9 mouse cellular contexts compared by ENCODE assay signal in the genomic region with DNA sequence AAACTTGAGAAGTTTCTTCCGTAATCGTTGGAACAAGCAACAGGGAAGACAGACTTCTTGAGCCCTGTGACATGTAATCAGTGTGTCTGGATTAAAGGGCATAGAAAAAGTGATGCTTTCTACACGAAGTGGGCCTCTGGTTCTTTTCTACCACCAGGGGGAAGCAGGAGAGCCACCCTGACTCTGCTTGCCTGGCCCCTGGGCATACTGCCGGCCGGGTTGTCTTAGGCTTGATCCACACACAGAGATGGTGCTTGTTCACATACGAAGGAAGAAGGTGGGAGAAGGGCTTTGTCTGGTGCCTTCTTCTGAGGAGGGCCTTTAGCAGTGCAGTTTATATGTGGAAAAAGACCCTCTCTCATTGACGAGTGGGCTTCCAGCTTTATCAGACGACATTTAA. TPM values are rescaled to one million over a fixed set of nuclear protein-coding genes. Genes with fewer than 3 reads are reported as not detected.
DNase-seq lines count a peak whose midpoint lies in the region; ATAC-seq lines count a peak whose summit lies in the region.
"Had no signal": no experiment of that assay in that cellular context is flagged by ENCODE, and none has a peak within 500 bp of the region (broad histone marks: within the 10 kb centered on the region; RNA-seq: fewer than 3 reads in every experiment).

No protein-coding gene starts in this region.

- ATAC-seq in limb, embryonic 11.5 days (ENCODE audit: insufficient number of reproducible peaks, low FRiP score, low TSS enrichment, low read depth), result no peak
- ATAC-seq in embryonic facial prominence, embryonic 14.5 days (ENCODE audit: low read depth), result peak; percentile 73
- ATAC-seq in midbrain, embryonic 14.5 days (ENCODE audit: low FRiP score, low TSS enrichment), result no peak

- DNase-seq in adrenal gland, postnatal 14 days, result peak; percentile 53
- no peak for DNase-seq in adrenal gland, adult 2 months
- peak; percentile 52 for DNase-seq in limb, embryonic 11.5 days (ENCODE audit: low spot score)
- no peak for DNase-seq in limb, embryonic 10.5 days (ENCODE audit: low spot score)
- DNase-seq in embryonic facial prominence, embryonic 14.5 days (ENCODE audit: low spot score), result peak; percentile 65
- peak; percentile 61 for DNase-seq in midbrain, embryonic 14.5 days
- no peak for DNase-seq in right cerebral cortex, postnatal 4 days
- DNase-seq in testis, postnatal 14 days (ENCODE audit: low spot score), result no peak
- DNase-seq: liver, embryonic 13.5 days had no signal

- peaks cover 22% of the 10 kb centered on the region for H3K4me1 ChIP-seq in limb, embryonic 11.5 days (ENCODE audit: control insufficient read depth, insufficient read depth, low read length)
- peaks cover 68% of the 10 kb centered on the region for H3K4me1 ChIP-seq in limb, embryonic 10.5 days
- H3K4me1 ChIP-seq in embryonic facial prominence, embryonic 14.5 days (ENCODE audit: control insufficient read depth, insufficient read depth, low read length), result peaks cover 48% of the 10 kb centered on the region
- peaks cover 38% of the 10 kb centered on the region for H3K4me1 ChIP-seq in midbrain, embryonic 14.5 days (ENCODE audit: control insufficient read depth, insufficient read depth, low read length)

- H3K4me2 ChIP-seq in limb, embryonic 11.5 days (ENCODE audit: low read depth, severe bottlenecking), result no peak overlapping the region
- no peak overlapping the region for H3K4me2 ChIP-seq in embryonic facial prominence, embryonic 14.5 days (ENCODE audit: low read depth, low read length)
- H3K4me2 ChIP-seq in midbrain, embryonic 14.5 days (ENCODE audit: low read length), result no peak overlapping the region
- H3K4me2 ChIP-seq: liver, embryonic 13.5 days had no signal

- WGBS in limb, embryonic 11.5 days, result 47% methylated on average over 8 of the region's 8 CpGs
- WGBS in limb, embryonic 10.5 days, result 53% methylated on average over 8 of the region's 8 CpGs
- WGBS in embryonic facial prominence, embryonic 14.5 days, result 29% methylated on average over 8 of the region's 8 CpGs
- 46% methylated on average over 8 of the region's 8 CpGs for WGBS in midbrain, embryonic 14.5 days

- H3K27ac ChIP-seq in limb, embryonic 11.5 days (replicated peaks; ENCODE audit: low read depth, low read length), result no peak overlapping the region
- H3K27ac ChIP-seq in limb, embryonic 10.5 days, result no peak overlapping the region
- H3K27ac ChIP-seq in embryonic facial prominence, embryonic 14.5 days (replicated peaks; ENCODE audit: low read depth, low read length), result no peak overlapping the region
- no peak overlapping the region for H3K27ac ChIP-seq in midbrain, embryonic 14.5 days (replicated peaks; ENCODE audit: low read depth, low read length)
- H3K27ac ChIP-seq: liver, embryonic 13.5 days had no signal

- no peak overlapping the region for H3K4me3 ChIP-seq in limb, embryonic 11.5 days (ENCODE audit: low read depth, low read length)
- H3K4me3 ChIP-seq in limb, embryonic 10.5 days, result no peak overlapping the region
- no peak overlapping the region for H3K4me3 ChIP-seq in embryonic facial prominence, embryonic 14.5 days (ENCODE audit: low read depth, low read length)
- no peak overlapping the region for H3K4me3 ChIP-seq in midbrain, embryonic 14.5 days (replicated peaks; ENCODE audit: low read depth, low read length)
- H3K4me3 ChIP-seq: liver, embryonic 13.5 days had no signal

- no peaks in the 10 kb centered on the region for H3K36me3 ChIP-seq in limb, embryonic 11.5 days (ENCODE audit: control insufficient read depth, insufficient read depth, low read length)
- H3K36me3 ChIP-seq in limb, embryonic 10.5 days, result no peaks in the 10 kb centered on the region
- no peaks in the 10 kb centered on the region for H3K36me3 ChIP-seq in embryonic facial prominence, embryonic 14.5 days (ENCODE audit: control insufficient read depth, insufficient read depth, low read length)
- no peaks in the 10 kb centered on the region for H3K36me3 ChIP-seq in midbrain, embryonic 14.5 days (ENCODE audit: control insufficient read depth, insufficient read depth, low read length)
- H3K36me3 ChIP-seq: liver, embryonic 13.5 days had no signal

- H3K27me3 ChIP-seq in limb, embryonic 11.5 days (ENCODE audit: control insufficient read depth, insufficient read depth, low read length), result no peaks in the 10 kb centered on the region
- no peaks in the 10 kb centered on the region for H3K27me3 ChIP-seq in limb, embryonic 10.5 days (ENCODE audit: low read depth, poor library complexity, severe bottlenecking)
- H3K27me3 ChIP-seq in embryonic facial prominence, embryonic 14.5 days (replicated peaks; ENCODE audit: control insufficient read depth, insufficient read depth, low read length), result peaks cover 4% of the 10 kb centered on the region
- H3K27me3 ChIP-seq in midbrain, embryonic 14.5 days (ENCODE audit: control insufficient read depth, insufficient read depth, low read length), result no peaks in the 10 kb centered on the region
- H3K27me3 ChIP-seq: liver, embryonic 13.5 days had no signal

- H3K9ac ChIP-seq in limb, embryonic 11.5 days (ENCODE audit: low read length), result no peak overlapping the region
- no peak overlapping the region for H3K9ac ChIP-seq in embryonic facial prominence, embryonic 14.5 days (ENCODE audit: low read depth, low read length)
- H3K9ac ChIP-seq in midbrain, embryonic 14.5 days (replicated peaks; ENCODE audit: low read length), result no peak overlapping the region
- H3K9ac ChIP-seq: liver, embryonic 13.5 days had no signal

- H3K9me3 ChIP-seq in limb, embryonic 11.5 days (ENCODE audit: control insufficient read depth, low read length), result no peaks in the 10 kb centered on the region
- no peaks in the 10 kb centered on the region for H3K9me3 ChIP-seq in limb, embryonic 10.5 days (replicated peaks)
- no peaks in the 10 kb centered on the region for H3K9me3 ChIP-seq in embryonic facial prominence, embryonic 14.5 days (ENCODE audit: control insufficient read depth, low read length)
- no peaks in the 10 kb centered on the region for H3K9me3 ChIP-seq in midbrain, embryonic 14.5 days (ENCODE audit: control insufficient read depth, low read length)
- H3K9me3 ChIP-seq: liver, embryonic 13.5 days had no signal

RNA-seq across cellular contexts. Expression of gene Peli2, which starts 17.5 kb away (rescaled TPM):
- 25.8 and 33.5 TPM in 2 replicates for total RNA-seq in adrenal gland, postnatal 14 days (2021)
- total RNA-seq in adrenal gland, adult 2 months (2021), result 10 to 100 TPM; 26.6 to 30.2 TPM
- polyA plus RNA-seq in adrenal gland, adult 2 months (2012; rRNA removed), result 7.5 and 8.1 TPM in 2 replicates
- polyA plus RNA-seq in limb, embryonic 11.5 days (2014; fragmentation: Nextera tagmentation; extraction: Ambion mirVana), result 8.9 and 10.6 TPM in 2 replicates
- polyA plus RNA-seq in limb, embryonic 10.5 days (2016; fragmentation: Nextera tagmentation; extraction: Ambion mirVana), result 5.4 and 7.3 TPM in 2 replicates
- polyA plus RNA-seq in embryonic facial prominence, embryonic 14.5 days (2014; fragmentation: Nextera tagmentation; extraction: Ambion mirVana), result 5.5 and 6.9 TPM in 2 replicates
- polyA plus RNA-seq in midbrain, embryonic 14.5 days (2014; fragmentation: Nextera tagmentation; extraction: Ambion mirVana), result 6.6 and 8.6 TPM in 2 replicates

Comparison
In these comparisons a context has a peak if more than half of its experiments do, and no peak if none do; other contexts are left out.
1. DNase-seq: peak in adrenal gland, postnatal 14 days (single experiment), limb, embryonic 11.5 days (single experiment), embryonic facial prominence, embryonic 14.5 days (single experiment) and midbrain, embryonic 14.5 days (single experiment); none in adrenal gland, adult 2 months (single experiment), limb, embryonic 10.5 days (single experiment), right cerebral cortex, postnatal 4 days (single experiment) and testis, postnatal 14 days (single experiment).